Mouse (Mus musculus) midbrain, embryonic 13.5 days (tissue): ENCODE results near the gene Mgat5b. TPM values are rescaled to one million over a fixed set of nuclear protein-coding genes. Genes with fewer than 3 reads are reported as not detected.
"Not testable (repeated sequence)": the region's sequence is repeated elsewhere in the genome, so short reads cannot be mapped to it uniquely, and the experiment has no call there.

Experiments used
- ATAC-seq: fragments of 200-750 bp; cut with Nextera tagmentation; 2 replicates; pipeline ENCODE4 v1.8.0; 2017; ENCODE audit warnings: mild to moderate bottlenecking, moderate TSS enrichment, moderate library complexity
- H3K27ac ChIP-seq: fragments of 300-500 bp; sonication (generic); 2 replicates; pipeline ENCODE4 v1.5.1; 2015; ENCODE audit warnings: inconsistent platforms, mild to moderate bottlenecking, moderate library complexity
- H3K27me3 ChIP-seq: fragments of 300-500 bp; sonication (generic); 2 replicates; pipeline ENCODE4 v1.6.1; 2015; ENCODE audit warnings: mild to moderate bottlenecking, inconsistent platforms
- H3K36me3 ChIP-seq: fragments of 300-500 bp; sonication (generic); 2 replicates; pipeline ENCODE4 v1.6.1; 2015; ENCODE audit warnings: mild to moderate bottlenecking, inconsistent platforms
- H3K4me1 ChIP-seq: fragments of 300-500 bp; sonication (generic); replicated peaks from 2 replicates; pipeline ENCODE4 v1.6.1; 2015; ENCODE audit warnings: inconsistent platforms
- H3K4me2 ChIP-seq: fragments of 300-500 bp; sonication (generic); replicated peaks from 2 replicates; pipeline ENCODE4 v1.6.1; 2015; ENCODE audit warnings: moderate library complexity, mild to moderate bottlenecking, inconsistent platforms
- H3K4me3 ChIP-seq: fragments of 300-500 bp; sonication (generic); replicated peaks from 2 replicates; pipeline ENCODE4 v1.5.1; 2015; ENCODE audit warnings: mild to moderate bottlenecking, inconsistent platforms
- H3K9ac ChIP-seq: fragments of 300-500 bp; sonication (generic); replicated peaks from 2 replicates; pipeline ENCODE4 v1.6.1; 2015; ENCODE audit warnings: mild to moderate bottlenecking, inconsistent platforms
- H3K9me3 ChIP-seq: fragments of 300-500 bp; sonication (generic); 2 replicates; pipeline ENCODE4 v1.6.1; 2016; ENCODE audit warnings: mild to moderate bottlenecking, inconsistent platforms
- WGBS: fragments of 180-500 bp; shearing (Covaris S2); methylation state at CpG from one replicate; pipeline ENCODE4 v1.1.7; 2015; 5-methylcytosine and 5-hydroxymethylcytosine counted together
- polyA plus RNA-seq: library from polyadenylated mRNA; unstranded; fragments of >200 nt; fragmentation: Nextera tagmentation; extraction: Ambion mirVana; gene quantifications from 2 replicates; pipeline ENCODE4 v1.2.1, GENCODE M21; 2015

Gene Mgat5b
- polyA plus RNA-seq, 1 experiment from 2014 or later, result 21.8 TPM

DNA sequence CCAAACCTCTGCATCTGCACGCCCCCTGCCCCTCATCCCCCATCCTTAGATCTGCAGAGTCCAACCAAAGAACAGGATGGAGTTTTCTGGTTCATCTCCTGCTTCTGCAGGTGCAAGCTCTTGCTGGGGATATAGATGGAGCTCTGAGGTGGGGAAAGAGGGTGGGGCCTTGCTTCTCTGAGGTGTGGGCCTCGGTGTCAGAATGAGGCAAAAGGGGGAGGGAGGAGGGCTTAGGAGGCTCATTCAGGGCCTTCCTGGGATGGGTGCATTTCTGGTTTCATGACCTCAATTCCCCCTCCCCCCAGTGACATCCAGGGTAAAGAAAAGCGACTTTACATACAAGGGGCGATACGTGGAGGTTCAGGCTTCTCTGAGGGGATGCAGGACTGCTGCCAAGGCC is 31.5 kb upstream of the Mgat5b start:
- no peak for ATAC-seq
- WGBS, result 64% methylated on average over 5 of the region's 5 CpGs
- H3K4me1 ChIP-seq, result peaks cover 10% of the 10 kb centered on the region; the same call in 1 of the 2 replicates

DNA sequence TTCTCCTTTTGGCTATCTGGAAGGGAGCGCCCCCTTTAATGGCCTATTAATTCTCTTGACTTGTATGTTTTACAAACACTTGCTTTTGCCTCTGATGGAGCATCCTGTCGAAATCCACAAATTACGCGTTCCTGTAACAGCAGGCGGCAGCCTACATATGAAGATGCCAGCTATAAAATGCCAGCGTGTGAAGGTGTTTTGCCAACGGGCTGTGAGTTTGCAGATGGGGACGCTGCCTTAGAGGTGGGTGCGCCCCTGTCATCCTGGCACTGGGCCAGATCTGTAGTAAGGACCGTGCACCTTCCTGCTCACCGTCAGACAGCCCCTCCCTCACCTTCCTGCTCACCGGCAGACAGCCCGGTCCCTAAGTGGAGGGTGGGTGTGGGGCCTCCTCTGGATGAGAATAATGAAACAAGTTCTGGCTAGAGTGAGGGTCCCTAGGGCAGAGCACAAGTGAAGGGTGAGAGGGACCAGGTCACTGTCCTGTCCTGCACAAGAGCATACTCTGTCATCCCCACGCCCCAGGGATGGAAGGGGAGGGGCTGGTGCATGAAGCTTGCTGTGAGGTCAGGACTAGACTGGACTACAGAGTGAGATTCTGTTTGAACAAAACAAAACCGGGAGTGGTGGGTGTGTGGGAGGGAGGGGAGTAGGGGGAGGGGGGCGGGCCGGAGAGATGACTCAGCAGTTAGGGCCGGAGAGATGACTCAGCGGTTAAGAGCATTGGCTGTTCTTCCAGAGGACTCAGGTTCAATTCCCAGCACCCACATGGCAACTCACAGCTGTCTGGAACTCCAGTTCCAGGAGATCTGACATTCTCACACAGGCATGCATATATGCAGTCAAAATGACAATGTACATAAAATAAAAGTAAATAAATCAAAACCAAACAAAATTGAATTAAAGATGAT is 24.9 kb upstream of the Mgat5b start:
- H3K9ac ChIP-seq, result no peak overlapping the region
- no peak overlapping the region for H3K27ac ChIP-seq
- WGBS, result 80% methylated on average over 19 of the region's 19 CpGs

More for the DNA sequence above, 31.5 kb upstream of the Mgat5b start:
- Histone ChIP-seq H3K9ac (no peak overlapping the region), H3K27me3 (0 out of 2 replicates have a peak, but pooled peaks cover 6% of the 10 kb centered on the region), H3K4me3 (no peak overlapping the region), H3K9me3 (no peaks in the 10 kb centered on the region), H3K36me3 (no peaks in the 10 kb centered on the region), H3K27ac (no peak overlapping the region), H3K4me2 (no peak overlapping the region)

DNA sequence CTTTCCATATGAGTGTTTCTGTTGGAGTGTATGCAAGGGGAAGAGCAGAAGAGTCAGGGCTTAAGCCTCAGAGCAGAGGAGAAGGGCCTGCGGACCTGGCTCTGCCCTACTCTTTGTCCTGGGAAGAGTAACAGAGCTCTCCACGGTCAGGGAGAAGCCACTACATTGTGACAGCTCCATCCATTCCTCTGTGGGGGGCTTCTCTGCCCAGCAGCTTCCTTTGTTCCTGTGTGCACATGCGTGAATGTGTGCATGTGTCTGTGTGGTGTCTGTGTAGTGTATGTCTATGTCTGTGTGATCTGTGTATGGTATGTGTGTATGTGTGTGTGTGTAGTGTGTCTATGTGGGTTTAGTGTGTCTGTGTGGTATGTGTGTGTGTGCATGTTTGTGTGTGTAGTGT is 23.3 kb upstream of the Mgat5b start:
- no peak overlapping the region for H3K4me2 ChIP-seq
- no peak overlapping the region for H3K27ac ChIP-seq
- H3K4me3 ChIP-seq, result no peak overlapping the region
- no peaks in the 10 kb centered on the region for H3K9me3 ChIP-seq
- no peaks in the 10 kb centered on the region for H3K4me1 ChIP-seq
- no peaks in the 10 kb centered on the region for H3K36me3 ChIP-seq
- H3K27me3 ChIP-seq, result no peaks in the 10 kb centered on the region
- WGBS, result 37% methylated on average over 3 of the region's 3 CpGs
- no peak overlapping the region for H3K9ac ChIP-seq
- ATAC-seq, result no peak

More for the DNA sequence above, 24.9 kb upstream of the Mgat5b start:
- Histone ChIP-seq H3K4me1 (0 out of 2 replicates have a peak, but pooled peaks cover 3% of the 10 kb centered on the region), H3K4me3 (no peak overlapping the region), H3K4me2 (no peak overlapping the region), H3K9me3 (no peaks in the 10 kb centered on the region), H3K36me3 (no peaks in the 10 kb centered on the region), H3K27me3 (no peaks in the 10 kb centered on the region)
- no peak for ATAC-seq

DNA sequence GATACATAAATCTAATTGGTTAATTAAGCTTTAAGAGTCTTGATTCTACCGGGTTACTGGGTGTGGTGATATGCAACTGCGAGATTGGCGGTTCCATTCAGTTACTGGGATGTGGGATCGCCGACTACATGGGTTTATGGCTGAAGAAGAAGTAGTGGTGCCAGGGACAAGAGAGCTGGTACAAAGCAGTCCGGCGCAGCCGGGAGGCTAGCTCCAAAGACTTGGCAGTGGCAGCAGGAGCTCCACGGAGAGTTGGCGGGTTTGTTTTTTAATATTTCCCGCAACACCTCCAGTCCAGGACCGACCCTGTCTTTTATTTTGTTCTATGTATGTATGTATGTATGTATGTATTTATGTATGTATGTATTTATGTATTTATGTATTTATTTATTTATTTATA is 19.4 kb upstream of the Mgat5b start:
- H3K9ac ChIP-seq, result no peak overlapping the region
- no peaks in the 10 kb centered on the region for H3K4me1 ChIP-seq
- H3K27me3 ChIP-seq, result peaks cover 7% of the 10 kb centered on the region
- H3K27ac ChIP-seq, result no peak overlapping the region
- no peaks in the 10 kb centered on the region for H3K9me3 ChIP-seq
- H3K4me2 ChIP-seq, result no peak overlapping the region
- WGBS, result 93% methylated on average over 12 of the region's 12 CpGs
- no peak for ATAC-seq
- H3K36me3 ChIP-seq, result no peaks in the 10 kb centered on the region
- no peak overlapping the region for H3K4me3 ChIP-seq

DNA sequence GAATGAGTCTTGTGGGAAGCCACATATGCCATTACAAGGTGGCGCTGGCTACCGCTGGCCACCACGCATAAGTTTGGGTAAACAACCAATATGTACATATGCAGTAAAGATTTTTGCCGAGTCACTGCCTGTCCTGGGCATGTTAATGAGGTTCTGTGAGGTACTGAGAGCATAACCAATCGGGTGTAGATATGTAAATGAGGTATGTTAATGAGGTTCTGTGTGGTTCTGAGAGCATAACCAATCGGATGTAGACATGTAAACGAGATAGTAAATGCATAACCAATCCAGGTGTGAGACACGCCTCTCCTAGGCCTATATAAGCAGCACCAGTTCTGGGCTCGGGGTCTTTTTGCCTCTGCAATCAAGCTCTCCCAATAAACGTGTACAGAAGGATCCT is 16.1 kb upstream of the Mgat5b start:
- not testable (repeated sequence) for H3K27ac ChIP-seq, ATAC-seq, H3K4me3 ChIP-seq, H3K36me3 ChIP-seq, H3K4me1 ChIP-seq, H3K4me2 ChIP-seq, H3K9me3 ChIP-seq, H3K9ac ChIP-seq
- WGBS, result 87% methylated on average over 10 of the region's 10 CpGs
- H3K27me3 ChIP-seq, result peaks cover 29% of the 10 kb centered on the region

DNA sequence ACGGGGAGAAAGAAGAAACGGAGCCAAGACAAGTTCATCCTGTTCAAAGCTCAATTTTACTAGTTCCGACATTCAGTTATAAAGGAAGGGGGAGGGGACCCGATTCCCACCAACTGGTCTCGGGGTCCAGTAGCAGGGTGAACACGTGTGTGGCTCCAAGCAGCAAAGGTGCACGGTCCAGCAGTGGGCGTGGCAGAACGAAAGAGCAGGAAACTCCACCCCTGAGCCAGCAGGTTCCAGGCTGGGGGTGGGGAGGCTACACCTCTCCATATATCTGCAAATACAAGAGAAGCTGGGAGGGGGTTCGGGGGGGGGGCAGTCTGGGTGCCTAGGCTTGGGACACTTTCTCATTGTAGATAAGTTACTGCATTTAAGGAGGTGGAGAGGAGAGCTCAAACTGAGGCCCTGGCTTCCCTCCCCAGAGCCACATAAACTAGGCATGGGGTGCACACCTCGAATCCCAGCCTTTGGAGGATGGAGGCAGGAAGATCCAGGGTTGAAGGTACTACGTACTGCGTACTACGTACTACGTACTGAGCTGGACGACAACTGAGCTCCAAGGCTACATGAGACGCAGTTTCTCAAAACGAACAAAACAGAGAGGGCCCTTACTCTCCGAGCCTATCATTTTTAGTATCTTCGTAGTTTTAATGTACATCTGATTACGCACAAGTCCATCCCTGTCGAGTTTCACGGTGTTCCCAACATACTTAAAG is 12.8 kb upstream of the Mgat5b start:
- WGBS, result 4% methylated on average over 23 of the region's 23 CpGs
- no peak overlapping the region for H3K9ac ChIP-seq

DNA sequence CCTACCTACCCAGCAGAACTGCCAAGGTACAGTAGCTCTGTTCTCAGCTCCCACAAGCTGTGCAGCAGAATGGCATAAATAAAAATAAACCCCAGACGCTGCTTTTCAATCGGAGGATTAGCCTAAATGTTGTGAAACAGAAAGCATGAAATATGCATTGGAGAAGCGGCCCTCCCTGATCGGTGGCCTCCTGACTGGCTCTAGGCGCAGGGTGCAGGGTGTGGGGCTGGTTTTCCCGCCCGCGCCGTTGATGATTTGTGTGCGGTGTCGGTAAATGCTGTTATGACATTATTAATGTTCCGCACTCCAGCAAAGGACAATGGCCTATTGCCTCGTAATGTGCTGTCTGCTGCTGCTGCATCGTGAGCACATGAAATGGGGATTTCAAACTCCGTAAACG is 5.1 kb upstream of the Mgat5b start:
- no peak overlapping the region for H3K4me3 ChIP-seq
- peak overlapping the region; percentile 3; the same call in 1 of the 2 replicates for H3K4me2 ChIP-seq
- H3K27ac ChIP-seq, result peak overlapping the region; percentile 40; the same call in 1 of the 2 replicates
- no peak for ATAC-seq
- no peaks in the 10 kb centered on the region for H3K9me3 ChIP-seq
- H3K36me3 ChIP-seq, result no peaks in the 10 kb centered on the region
- WGBS, result 45% methylated on average over 16 of the region's 16 CpGs
- peaks cover 26% of the 10 kb centered on the region for H3K4me1 ChIP-seq
- peaks cover 26% of the 10 kb centered on the region for H3K27me3 ChIP-seq
- H3K9ac ChIP-seq, result no peak overlapping the region

More for the DNA sequence above, 12.8 kb upstream of the Mgat5b start:
- Histone ChIP-seq H3K4me2 (peak overlapping the region; percentile 41), H3K9me3 (no peaks in the 10 kb centered on the region), H3K27ac (no peak overlapping the region), H3K4me3 (peak overlapping the region; percentile 20), H3K36me3 (no peaks in the 10 kb centered on the region), H3K4me1 (peaks cover 9% of the 10 kb centered on the region), H3K27me3 (peaks cover 29% of the 10 kb centered on the region)
- no peak for ATAC-seq

DNA sequence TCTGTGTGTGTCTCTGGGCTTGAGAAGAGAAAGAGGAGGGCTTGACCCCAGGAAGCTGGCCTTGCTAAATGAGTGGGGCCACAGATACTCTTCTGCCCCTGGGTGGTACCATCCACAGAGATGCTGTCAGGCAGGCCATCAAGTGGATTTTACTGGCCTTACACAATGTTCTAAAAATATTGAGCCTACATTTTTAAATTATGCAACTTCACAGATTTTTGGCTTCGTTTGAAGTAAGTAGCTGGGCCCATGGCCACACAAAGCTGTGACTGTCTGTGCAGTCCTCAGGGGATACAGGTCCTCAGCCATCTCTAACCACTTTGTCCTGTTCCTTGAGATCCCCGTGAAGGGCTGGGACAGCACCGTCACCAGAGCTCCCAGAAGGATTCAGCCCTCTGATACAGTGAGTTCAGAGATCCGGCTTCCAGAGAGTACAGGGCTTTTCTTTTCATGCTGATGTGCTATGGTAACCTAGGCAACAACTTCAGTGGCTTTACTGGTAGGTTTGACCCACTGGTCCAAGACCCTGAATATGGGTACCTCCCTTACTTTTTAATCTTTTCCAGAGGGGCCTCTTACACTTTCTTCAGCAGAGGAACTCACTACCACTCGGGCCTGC is 4.3 kb upstream of the Mgat5b start:
- 44% methylated on average over 5 of the region's 5 CpGs for WGBS

DNA sequence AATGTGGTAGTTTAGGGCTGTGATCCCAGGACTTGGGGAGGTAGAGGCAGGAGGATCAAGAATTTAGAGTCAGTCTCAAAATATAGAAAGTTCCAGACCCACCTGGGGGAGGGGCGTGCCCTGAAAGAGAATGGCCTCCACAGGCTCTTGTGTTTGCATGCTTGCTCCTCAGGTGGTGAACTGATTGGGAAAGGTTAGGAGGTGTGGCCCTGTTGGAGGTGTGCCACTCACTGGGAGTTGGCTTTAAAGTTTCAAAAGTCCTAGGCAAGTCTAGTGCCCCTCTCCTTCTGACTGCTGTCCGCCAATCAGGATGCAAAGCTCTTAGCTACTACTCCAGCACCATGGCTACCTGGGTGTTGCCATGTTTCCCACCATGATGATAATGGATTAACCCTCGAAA is 3.4 kb upstream of the Mgat5b start:
- Histone ChIP-seq H3K9me3 (no peaks in the 10 kb centered on the region), H3K36me3 (no peaks in the 10 kb centered on the region), H3K4me1 (peaks cover 33% of the 10 kb centered on the region), H3K9ac (no peak overlapping the region), H3K4me3 (no peak overlapping the region), H3K27me3 (peaks cover 26% of the 10 kb centered on the region), H3K4me2 (no peak overlapping the region), H3K27ac (no peak overlapping the region)
- 88% methylated on average over 3 of the region's 3 CpGs for WGBS
- no peak for ATAC-seq

More for the DNA sequence above, 4.3 kb upstream of the Mgat5b start:
- no peaks in the 10 kb centered on the region for H3K9me3 ChIP-seq
- no peak overlapping the region for H3K27ac ChIP-seq
- no peak overlapping the region; the same call in 1 of the 2 replicates for H3K9ac ChIP-seq
- H3K36me3 ChIP-seq, result no peaks in the 10 kb centered on the region
- ATAC-seq, result no peak
- H3K27me3 ChIP-seq, result peaks cover 26% of the 10 kb centered on the region
- H3K4me3 ChIP-seq, result no peak overlapping the region
- H3K4me1 ChIP-seq, result peaks cover 26% of the 10 kb centered on the region
- no peak overlapping the region for H3K4me2 ChIP-seq

DNA sequence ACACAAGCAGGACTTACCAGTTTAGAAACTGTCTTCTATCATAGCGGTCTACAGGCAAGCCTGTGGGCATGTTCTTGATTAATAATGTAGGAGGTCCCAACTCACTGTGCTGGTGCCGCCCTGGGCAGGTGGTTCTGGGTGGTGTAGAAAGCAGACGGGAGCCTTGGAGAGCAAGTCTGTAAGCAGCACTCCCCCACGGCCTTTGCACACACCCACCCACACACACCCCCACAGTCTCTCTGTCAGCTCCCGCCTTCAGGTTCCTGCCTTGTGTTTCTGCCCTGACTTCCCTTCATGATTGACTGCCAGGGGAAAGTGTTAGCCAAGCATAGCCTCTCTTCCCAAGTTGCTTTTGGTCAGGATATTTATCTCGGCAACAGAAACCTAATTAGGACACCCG is 1.3 kb upstream of the Mgat5b start:
- Histone ChIP-seq H3K4me1 (peaks cover 54% of the 10 kb centered on the region), H3K9ac (0 out of 2 replicates have a peak overlapping the region, but pooled peaks have one; percentile 98), H3K36me3 (no peaks in the 10 kb centered on the region), H3K4me2 (no peak overlapping the region), H3K27ac (no peak overlapping the region), H3K9me3 (no peaks in the 10 kb centered on the region), H3K4me3 (no peak overlapping the region), H3K27me3 (peaks cover 26% of the 10 kb centered on the region)
- no peak for ATAC-seq
- 62% methylated on average over 7 of the region's 7 CpGs for WGBS

DNA sequence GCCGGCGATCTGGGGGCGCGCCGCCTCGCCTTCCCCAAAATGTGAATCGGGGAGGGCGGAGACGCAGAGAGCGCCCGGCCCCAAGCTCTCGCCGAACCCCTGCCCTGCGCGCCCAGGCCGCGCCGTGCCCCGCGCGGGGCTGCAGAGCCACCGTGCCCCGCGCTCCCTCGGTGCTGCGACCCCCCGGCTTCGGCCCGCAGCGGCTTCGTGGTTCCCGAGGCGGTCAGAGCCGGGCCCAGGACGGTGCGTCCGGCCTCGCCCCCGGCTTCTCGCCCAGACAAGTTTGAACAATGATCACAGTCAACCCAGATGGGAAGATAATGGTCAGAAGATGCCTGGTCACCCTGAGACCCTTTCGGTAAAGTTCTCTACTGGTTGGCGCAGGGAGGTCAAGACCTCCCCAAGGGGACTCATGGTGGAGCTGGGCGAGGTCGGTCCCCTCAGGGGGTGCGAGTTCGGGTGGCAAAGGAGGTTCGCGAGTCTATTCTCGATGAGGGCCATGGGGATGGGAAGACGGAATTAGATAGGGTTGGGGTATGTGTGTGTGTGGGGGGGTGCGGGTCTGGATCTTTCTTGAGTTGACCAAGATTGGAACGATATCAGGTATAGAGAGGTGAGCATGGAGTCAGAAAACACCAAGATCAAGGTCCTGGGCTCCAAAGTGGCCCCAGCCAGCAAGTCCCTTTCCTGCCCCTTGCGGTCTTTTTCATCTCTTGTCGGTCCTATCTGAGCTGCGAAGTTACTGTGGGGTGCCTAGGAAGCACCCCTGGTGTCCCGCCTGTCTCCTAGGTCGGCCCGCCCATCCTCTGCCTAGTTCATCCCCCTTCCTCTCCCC is 740 bp downstream of the Mgat5b start:
- H3K27ac ChIP-seq, result peak overlapping the region; percentile 81
- peak overlapping the region; percentile 98 for H3K9ac ChIP-seq
- 1% methylated on average over 51 of the region's 58 CpGs for WGBS
- peak; percentile 31 for ATAC-seq
- H3K36me3 ChIP-seq, result peaks cover 13% of the 10 kb centered on the region
- peak overlapping the region; percentile 67 for H3K4me3 ChIP-seq
- no peaks in the 10 kb centered on the region for H3K9me3 ChIP-seq
- peaks cover 26% of the 10 kb centered on the region for H3K27me3 ChIP-seq
- H3K4me1 ChIP-seq, result peaks cover 48% of the 10 kb centered on the region
- peak overlapping the region; percentile 61 for H3K4me2 ChIP-seq
